Mouse (Mus musculus) spleen, postnatal 36 days (tissue): ENCODE results near the gene Jdp2.
"Not testable (repeated sequence)": the region's sequence is repeated elsewhere in the genome, so short reads cannot be mapped to it uniquely, and the experiment has no call there.

Experiments used
- DNase-seq, 2 experiments: peaks; one replicate each; pipeline ENCODE4 v3.0.0; 2022; ENCODE audit warnings: low spot score in 2 of 2, mixed read lengths in 1 of 2

Gene Jdp2

DNA sequence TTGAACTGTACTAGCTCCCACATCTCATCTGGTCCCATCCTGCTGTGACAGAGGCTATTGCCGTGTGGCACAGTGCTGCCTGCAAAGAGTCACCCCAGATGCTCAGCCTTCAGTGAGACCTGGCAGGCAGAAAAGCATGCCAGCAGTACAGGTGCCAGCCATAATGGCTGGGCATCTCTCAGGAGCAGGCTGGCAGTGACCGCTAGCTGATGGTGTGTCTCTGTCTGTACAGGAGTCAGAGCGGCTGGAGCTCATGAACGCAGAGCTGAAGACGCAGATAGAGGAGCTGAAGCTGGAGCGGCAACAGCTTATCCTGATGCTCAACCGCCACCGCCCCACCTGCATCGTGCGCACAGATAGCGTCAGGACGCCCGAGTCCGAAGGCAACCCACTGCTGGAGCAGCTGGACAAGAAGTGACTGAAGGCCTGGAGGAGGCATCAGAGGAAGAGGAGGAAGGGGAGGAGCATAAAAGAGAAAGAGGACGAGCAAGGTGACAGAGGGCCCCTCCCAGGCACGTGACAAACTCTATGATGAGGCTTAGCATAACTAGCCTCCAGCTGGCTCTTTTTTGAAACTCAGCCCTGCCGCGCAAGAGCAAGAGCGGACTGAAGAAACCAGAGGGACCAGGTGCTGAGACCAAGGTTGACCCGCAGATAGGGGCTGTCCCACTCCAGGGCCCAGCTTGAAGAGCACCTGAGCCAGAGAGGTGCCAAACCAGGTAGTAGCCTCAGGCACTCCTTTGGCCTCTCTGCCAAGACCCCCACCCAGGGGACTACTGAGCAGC, 39.9 kb downstream of the Jdp2 start:
- no peak for DNase-seq

DNA sequence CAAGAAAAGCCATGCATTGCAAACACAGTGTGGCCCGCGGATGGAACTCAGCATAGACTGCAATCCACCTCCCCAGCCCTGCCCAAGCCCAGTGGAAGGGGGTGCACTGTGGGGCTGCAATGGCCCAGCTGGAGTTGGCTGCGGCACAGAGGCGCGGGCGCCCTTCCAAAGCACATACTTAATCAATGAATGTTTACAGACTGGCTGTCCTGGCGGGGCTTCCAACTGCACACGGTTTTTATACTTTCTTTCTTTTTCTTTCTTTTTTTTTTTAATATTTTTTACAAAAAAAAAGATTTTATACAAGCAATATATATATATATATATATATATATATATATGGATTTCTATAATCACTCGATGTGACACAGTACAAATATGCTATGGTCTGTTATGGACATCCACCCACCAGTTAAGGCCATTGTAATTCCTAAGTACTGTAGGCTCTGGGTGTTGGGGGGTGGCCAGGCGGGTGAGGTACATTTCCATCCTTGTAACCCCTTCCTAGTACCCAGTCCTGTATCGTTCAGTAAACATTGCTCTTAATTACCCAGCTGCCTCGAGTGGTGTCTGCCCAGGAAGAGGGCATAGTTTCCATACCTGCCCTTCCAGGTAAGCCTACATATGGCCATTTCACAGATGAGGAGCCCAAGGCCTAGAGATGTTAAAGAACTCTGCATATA, 40.6 kb downstream of the Jdp2 start:
- no peak for DNase-seq

DNA sequence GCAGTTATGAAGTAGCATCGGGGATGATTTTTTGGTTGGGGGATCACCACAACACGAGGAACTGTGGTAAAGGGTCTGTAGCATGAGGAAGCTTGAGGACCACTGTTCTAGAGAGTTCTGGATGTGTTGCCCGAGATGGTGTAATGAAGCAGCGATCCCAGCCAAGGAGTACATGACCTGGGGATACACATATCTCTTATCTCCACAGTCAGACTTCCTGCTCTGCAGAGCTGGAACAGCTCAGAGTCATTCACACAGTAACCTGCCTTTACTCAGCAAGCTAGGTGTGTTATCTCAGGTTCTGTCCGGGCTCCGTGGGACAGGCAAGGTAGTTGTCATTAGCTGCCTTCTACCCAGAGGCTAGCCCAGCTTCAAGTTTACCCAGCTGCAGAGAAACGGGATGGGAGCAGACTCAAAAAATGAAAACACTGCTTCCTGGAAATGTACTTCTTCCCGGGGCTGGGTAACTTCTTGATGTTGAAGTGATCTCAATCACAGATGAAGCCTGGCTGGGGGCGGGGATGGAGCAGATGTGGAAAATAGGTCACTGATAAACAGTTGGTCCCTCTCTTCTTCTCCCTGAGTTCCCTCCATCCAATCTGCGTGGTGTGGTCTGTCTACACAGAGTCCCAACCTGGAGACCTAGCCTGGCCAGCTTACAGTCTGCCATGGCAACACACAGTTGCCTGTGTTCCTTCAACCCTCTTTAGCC, 42.2 kb downstream of the Jdp2 start:
- no peak for DNase-seq

DNA sequence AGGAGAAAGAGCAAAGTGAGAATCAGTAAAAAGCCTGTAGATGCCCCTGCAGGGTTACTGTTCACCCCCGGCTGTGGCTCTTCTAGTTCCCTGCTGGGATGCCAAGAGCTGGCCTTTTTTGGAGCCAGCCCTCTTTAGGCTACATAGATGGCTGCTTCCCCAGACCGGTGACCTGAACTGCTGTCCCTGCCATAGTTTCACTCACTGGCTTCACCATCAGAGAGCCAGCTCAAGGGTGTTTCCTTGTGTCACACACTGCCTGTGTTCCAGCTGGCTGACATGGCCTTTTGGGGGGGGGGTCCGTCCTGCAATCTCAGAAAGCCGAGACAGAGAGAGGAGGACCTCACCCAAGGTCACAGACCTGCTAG, 42.7 kb downstream of the Jdp2 start:
- DNase-seq, result no peak

DNA sequence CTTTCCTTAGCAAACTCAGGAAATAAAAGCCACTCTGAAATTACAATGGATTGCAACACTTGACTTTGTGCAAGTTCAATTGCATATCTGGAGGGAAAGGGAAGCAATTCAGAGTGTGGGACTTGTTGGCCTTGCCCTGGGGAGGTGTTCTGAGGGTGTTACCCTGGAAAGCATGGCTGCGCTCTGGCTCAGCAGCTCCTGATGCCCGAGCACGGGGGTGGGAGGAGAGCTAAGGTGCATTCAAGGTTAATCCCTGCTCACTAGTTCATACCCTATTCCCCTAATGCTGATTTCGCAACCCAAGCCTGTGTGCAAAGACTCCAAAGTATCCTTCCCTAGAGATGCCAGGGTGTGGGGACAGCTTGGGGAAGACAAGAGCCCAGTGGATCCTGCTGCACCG, 44.9 kb downstream of the Jdp2 start:
- DNase-seq, result no peak

DNA sequence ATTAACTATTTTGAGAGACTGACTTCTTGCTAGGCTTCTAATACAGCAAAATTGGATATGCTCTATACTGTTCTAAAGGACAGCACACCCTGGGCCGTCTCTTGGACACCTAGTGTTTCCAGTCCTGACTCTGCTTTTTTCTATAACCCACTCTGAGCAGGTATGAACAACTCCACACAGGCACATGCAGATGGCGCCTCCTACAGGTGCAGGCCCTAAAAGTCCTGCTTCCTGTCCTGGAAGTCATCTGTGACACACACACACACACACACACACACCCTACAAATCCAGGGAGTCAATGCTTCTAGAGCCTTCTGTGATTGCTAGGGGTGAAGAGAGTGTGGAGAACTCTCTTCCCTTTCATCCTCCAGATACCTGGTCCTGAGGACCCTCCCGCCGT, 46.8 kb downstream of the Jdp2 start:
- peak in 1 of 2 experiments; percentile 31 for DNase-seq

DNA sequence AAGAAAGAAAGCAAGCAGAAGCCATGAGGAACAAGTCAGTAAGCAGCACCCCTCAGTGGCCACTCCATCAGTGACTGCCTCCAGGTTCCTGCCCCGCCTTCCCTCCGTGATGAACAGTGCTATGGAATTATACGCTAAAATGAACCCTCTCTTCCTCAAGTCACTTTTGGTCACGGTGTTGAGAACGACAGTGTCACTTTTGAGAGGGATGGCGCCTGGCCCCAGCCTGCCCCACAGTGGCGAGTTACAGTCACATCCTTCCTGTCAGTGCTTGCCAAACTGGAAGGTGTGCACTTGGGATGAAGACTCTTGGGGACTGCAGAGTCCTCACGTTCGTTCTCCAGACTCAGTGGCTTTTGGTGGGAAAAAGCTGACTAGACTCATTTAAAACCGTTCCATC, 48.5 kb downstream of the Jdp2 start:
- peak in 1 of 2 experiments; percentile 31 for DNase-seq

DNA sequence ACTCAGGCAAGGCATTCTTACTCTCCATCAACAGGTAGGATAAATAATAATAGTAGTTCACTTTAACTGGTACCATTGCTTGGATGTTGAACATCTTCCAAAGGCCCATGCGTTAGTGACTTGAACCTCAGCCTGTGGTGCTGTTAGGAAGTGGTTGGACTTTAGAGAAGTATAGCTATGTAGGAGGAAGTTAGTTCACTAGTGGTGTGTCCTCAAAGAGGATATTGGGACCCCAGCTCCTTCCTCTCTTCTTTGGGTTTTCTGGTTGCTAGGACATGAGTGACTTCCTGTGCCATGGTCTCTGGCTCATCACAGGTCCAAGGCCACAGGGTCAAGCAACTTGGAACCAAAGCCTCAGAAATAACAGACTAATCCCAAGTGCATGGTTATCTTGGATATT, 49.1 kb downstream of the Jdp2 start:
- DNase-seq, result peak in 1 of 2 experiments; percentile 17

DNA sequence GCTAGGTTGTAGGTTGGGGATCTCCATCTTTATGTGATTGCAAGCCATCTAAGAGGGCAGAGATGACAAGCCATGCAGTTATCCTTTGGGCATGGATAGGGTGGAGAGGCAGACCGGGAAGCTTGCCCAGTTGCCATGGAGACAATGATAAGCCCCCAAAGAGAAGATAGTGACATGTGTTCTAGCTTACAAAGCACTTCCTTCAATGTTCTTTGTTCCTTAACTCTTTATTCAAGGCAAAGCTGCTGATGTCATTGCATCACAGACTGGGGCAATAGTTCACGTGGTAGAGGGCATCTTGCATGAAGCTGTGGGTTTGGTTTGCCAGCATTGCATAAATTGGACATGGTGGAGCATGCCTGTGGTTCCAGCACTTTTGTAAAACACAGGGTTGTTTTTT, 60.5 kb downstream of the Jdp2 start:
- peak in 1 of 2 experiments; percentile 29 for DNase-seq

DNA sequence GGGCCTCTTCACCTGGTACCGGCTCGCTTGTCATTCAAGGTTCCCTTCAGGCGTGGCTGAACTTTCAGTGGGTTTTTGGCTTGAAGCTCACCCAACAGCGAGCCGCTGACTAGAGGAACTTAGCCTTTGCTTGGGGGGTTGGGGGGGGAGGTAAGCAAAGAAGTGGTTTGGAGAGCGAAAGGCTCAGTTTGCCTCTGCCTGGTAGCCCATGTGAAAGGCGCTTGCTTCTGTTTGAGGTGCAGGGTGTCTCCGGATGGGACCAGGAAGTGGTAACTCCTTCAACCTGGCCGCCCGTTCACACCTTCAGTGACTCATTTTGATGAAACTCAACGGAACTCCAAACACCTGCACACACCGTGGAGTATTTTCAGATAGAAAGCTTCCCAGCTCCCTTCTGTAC, 62.0 kb downstream of the Jdp2 start:
- DNase-seq, result peak; percentile 15 to 19

DNA sequence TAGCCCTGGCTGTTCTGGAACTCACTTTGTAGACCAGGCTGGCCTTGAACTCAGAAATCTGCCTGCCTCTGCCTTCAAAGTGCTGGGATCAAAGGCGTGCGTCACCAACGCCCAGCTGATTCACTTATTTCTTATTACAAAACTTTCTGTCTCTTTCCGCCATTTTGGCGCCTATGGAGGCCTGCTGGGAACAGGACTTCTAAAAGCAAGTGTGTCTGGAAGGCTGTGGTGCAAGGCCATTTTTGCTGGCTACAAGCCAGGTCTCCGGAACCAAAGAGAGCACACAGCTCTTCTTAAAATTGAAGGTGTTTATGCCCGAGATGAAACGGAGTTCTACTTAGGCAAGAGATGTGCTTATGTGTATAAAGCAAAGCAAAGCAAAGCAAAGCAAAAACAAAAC, 63.4 kb downstream of the Jdp2 start:
- DNase-seq, result not testable (repeated sequence)

DNA sequence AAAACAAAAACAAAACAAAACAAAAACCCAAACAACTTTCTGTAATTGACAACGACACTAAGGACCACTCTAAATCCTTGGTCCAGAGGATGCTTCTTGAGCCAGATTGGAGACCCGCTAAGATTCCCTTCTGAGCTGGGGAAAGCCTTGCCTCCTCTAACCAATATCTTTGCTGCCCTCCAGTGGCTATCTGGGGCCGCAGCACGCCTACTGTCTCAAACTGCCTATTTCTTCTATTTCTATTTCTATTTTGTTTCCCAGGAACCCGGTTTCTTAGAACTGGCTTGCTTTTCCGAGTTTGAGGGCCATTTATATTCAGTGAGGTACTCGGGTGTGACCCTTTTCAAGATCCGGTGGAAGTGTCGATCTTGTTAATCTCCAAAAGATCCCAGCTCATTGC, 64.1 kb downstream of the Jdp2 start:
- peak; percentile 46 to 62 for DNase-seq

DNA sequence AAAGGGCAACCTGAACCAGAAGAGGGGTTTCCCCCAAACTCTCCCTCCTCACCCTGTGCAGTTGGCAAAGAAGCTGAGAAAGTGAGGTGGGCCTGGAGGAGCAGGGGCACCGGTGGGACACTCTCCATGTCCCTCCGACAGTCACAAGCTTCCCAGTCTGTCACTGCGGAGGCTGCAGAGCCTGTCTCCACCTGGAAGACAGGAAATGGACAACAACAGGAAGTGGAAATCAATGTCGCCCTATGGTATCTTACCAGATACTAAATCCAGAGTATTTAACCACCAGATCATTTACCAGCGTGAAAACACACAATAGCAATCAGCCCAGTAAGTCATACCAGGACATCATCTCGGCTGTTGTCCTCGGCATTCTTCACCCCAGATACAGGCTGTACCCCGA, 67.3 kb downstream of the Jdp2 start:
- DNase-seq, result no peak

DNA sequence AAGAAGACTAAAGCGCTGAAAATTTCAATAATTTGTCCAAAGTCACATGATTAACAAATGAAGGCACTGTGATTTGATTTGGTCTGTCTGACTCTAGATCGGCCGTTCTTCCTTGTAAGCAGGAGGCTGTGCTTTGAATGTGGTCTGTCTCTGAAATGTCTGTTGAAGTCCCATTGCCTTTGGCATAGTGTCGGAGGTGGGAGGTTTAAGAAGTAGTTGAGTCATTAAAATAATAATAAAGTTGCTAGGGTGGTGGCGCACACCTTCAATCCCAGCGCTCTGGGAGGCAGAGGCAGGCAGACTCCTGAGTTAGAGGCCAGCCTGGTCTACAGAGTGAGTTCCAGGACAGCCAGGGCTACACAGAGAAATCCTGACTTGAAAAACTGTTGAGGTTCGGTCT, 68.2 kb downstream of the Jdp2 start:
- no peak for DNase-seq

DNA sequence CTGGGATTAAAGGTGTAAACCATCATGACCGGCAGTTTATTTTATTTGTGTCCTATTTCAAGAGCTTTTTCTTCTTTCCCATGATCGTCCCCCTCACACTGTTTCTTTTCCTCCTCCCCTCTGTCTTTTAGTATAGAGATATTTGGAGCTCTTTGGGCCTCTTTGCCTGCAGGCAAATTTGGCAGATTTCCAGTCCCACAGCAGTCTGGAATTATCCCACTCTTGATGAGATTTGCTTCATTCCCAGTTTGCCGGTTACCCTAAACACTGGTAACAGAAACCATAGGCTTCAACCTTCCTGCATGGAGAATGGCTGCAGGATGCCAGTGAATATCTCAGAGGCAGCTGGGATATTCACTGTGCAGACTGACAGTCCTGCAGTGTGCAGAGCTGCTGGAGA, 69.9 kb downstream of the Jdp2 start:
- no peak for DNase-seq

DNA sequence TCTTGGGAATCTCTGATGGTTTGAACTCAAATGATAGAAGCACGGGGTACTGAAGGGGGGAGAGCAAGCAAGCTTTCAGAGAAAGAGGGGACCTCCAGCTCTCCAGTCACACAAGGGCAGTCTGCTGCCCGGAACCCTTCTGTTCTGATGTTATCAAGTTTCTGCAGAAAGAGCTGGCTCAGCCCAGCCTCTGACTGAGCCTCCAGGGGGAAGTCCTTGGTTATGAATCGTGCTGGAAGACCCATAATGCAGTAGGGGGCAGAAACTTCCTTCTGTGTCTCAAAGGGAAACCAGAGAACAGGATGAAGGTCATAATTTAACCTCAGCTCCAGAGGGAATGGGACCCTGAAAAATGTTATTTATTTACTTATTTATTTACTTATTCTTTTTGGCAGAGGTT, 71.3 kb downstream of the Jdp2 start:
- DNase-seq, result no peak

DNA sequence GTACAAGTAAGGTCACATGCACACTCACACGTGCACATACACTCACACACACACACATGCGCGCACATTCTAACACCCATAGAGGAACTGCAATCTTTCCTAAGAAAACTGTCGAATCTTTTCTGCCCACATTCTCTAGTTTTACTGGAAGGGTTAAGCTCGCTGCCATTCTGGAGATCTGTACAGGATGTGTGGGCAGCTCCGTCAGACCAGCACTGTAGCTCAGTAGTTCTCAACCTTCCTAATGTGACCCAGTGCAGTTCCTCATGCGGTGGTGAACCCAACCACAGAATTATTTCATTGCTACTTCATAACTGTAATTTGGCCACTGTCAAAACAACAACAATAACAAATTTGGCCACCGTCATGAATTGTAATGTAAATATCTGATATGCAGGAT, 75.1 kb downstream of the Jdp2 start:
- no peak for DNase-seq

DNA sequence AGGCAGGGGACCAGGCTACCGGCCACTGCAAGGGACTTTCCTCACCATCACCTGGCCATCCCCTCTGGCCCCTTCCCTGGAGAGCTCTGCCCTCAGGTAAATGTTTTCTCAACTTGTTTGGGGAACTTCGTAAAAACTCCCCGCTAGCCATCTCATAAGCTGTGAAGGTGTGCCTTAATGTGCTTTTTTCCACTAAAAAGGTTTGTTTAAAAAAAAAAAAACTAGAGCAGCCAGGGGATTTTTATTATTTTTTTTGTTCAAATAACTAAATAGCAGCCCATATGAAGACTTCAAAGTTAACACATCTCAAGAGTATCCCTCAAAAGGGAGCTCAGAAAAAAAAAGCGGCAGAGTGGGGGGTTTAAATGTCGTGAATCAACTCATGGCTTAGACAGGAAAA, 80.3 kb downstream of the Jdp2 start:
- DNase-seq, result no peak

DNA sequence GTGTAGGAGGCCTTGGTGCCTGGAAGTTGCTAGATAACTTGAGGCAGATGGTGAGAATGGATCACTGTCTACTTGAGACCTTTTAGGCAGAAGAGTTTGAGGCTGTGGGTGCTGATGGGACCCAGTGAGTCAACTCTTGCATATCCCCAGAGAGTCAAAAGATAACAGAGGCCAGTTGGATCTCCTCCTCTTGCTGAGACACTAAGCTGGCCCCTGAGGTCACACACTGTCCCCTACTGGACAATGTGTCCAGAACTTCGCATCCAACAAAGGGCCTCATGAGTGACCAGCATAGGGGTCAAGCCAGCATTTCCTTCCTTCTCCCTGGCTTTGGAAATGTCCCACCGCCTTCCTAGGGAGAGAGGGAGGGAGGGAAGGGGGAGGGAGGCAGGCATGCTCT, 81.0 kb downstream of the Jdp2 start:
- no peak for DNase-seq

DNA sequence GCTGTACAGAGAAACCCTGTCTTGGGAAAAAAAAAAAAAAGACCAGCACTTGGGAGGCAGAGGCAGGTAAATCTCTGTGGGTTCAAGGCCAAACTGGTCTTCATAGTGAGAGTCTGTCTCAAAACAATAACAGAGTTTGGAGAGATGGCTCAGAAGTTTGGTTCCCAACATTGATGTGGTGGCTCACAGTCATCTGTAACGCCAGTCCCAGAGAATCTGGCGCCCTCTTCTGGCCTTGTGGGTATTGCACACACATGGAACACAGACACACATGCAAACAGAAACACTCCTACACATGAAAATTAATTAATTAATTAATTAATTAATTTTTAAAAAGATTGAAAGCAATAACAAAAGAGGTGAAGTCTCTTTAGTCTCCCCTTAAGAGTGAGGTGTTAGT, 83.5 kb downstream of the Jdp2 start:
- DNase-seq, result no peak

DNA sequence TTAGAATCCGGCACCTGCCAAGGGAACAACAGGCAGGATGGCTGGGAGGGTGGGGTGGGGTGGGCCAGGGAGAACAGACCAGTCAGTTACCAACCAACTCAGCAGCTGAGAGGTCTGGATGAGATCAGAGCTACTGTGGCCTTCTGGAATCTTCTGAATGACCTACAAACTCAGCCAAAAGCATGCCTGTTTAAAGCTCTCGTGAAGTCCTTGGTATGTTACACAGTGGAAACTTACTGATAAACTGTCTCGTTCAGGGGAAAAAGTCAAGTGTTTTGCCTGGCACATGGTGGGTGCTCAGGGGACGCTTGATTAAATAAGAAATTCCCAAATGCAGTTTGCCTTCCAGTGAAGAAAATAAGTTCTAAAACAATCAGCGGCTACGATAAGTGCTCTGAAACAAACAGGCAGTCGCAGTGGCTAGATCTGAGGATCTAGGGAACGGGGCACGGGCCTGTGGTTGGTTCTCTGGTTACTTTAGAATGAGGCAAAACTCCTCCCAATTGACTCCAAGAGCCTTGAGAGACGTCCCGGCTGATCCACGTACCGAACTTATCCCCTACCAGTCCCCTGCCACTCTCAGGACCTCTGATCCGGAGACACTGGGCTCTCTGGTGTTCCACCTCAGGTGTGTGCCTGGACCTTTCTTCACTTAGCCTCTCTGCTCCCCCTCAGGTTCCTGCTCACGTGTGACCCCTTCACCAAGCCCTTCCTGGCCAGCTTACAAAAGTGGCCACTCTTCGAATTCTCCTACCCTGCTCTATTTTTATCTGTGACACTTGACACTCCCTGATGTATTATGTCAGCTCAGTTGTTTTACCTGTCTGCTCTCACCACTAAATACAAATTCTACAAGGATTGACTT, 85.8 kb downstream of the Jdp2 start:
- DNase-seq, result no peak
